Mouse (Mus musculus) MEL (cell line): ENCODE measurements at regions not wholly inside any gene's neighbourhood (a gene's known extent, or its start where the extent isn't known, plus 50 kb on each side); places are given as distances from the start of the nearest gene placed in this dataset.

Source experiments
- DNase-seq: peaks from one replicate; pipeline ENCODE4 v3.0.0; 2011; ENCODE audit warnings: low read depth, low spot score
- H3K27ac ChIP-seq: 2 replicates; pipeline ENCODE4 v1.5.1; 2012; ENCODE audit warnings: low read depth, mild to moderate bottlenecking, control low read depth, low read length, moderate library complexity; ENCODE audit not compliant: control insufficient read depth
- H3K27me3 ChIP-seq, 2 experiments: fragments of 150-350 bp in 1 of 2; sonication (generic) in 1 of 2; 2 replicates each; pipeline ENCODE4 v1.6.1; 2012; ENCODE audit warnings: low read length in 2 of 2, mild to moderate bottlenecking in 2 of 2, improper control_type of control experiment in 1 of 2, moderate library complexity in 1 of 2; ENCODE audit not compliant: insufficient read depth in 2 of 2, control insufficient read depth in 1 of 2
- H3K36me3 ChIP-seq, 2 experiments: 2 replicates each; pipeline ENCODE4 v1.6.1; 2012 to 2014; ENCODE audit warnings: low read length in 2 of 2, improper control_type of control experiment in 1 of 2, inconsistent platforms in 1 of 2, mild to moderate bottlenecking in 1 of 2; ENCODE audit not compliant: insufficient read depth in 2 of 2, control insufficient read depth in 1 of 2
- H3K4me1 ChIP-seq, 2 experiments: fragments of 150-350 bp in 1 of 2; sonication (generic) in 1 of 2; 2 replicates each; pipeline ENCODE4 v1.6.1; 2012; ENCODE audit warnings: low read length in 2 of 2, improper control_type of control experiment in 1 of 2, mild to moderate bottlenecking in 1 of 2; ENCODE audit not compliant: insufficient read depth in 2 of 2, control insufficient read depth in 1 of 2
- H3K4me3 ChIP-seq, 2 experiments: fragments of 150-350 bp in 1 of 2; sonication (generic) in 1 of 2; 2 replicates each; pipeline ENCODE4 v1.5.1; 2012; ENCODE audit warnings: low read depth in 2 of 2, low read length in 2 of 2, mild to moderate bottlenecking in 2 of 2, moderate library complexity in 2 of 2, control low read depth in 1 of 2, improper control_type of control experiment in 1 of 2; ENCODE audit not compliant: control insufficient read depth in 1 of 2, insufficient read depth in 1 of 2
- H3K79me2 ChIP-seq: 2 replicates; pipeline ENCODE4 v1.6.1; 2012; ENCODE audit warnings: mild to moderate bottlenecking, low read length, moderate library complexity; ENCODE audit not compliant: control insufficient read depth, poor library complexity, insufficient read depth
- H3K9ac ChIP-seq: 2 replicates; pipeline ENCODE4 v1.6.1; 2012; ENCODE audit warnings: low read depth, mild to moderate bottlenecking, control low read depth, low read length, moderate library complexity; ENCODE audit not compliant: control insufficient read depth, poor library complexity, severe bottlenecking
- H3K9me3 ChIP-seq: fragments of 150-350 bp; sonication (generic); replicated peaks from 2 replicates; pipeline ENCODE4 v1.6.1; 2012; ENCODE audit warnings: mild to moderate bottlenecking, low read length, improper control_type of control experiment, moderate library complexity; ENCODE audit not compliant: insufficient read depth
- BHLHE40 ChIP-seq: IDR thresholded peaks from 2 replicates; pipeline ENCODE4 v1.6.1; 2012; ENCODE audit warnings: low read depth, mild to moderate bottlenecking, inconsistent platforms, low read length, improper control_type of control experiment, borderline replicate concordance
- CHD1 ChIP-seq: IDR thresholded peaks from 2 replicates; pipeline ENCODE4 v1.6.1; 2012; ENCODE audit warnings: low read depth, mild to moderate bottlenecking, inconsistent platforms, low read length, improper control_type of control experiment
- CTCF ChIP-seq, 3 experiments: IDR thresholded peaks in 2 of 3; conservative IDR thresholded peaks in 1 of 3; 2 replicates each; pipeline ENCODE4 v1.5.1; 2011 to 2012; ENCODE audit warnings: low read length in 3 of 3, low read depth in 2 of 3, mild to moderate bottlenecking in 2 of 3, improper control_type of control experiment in 1 of 3, inconsistent platforms in 1 of 3, mixed read lengths in 1 of 3, moderate library complexity in 1 of 3; ENCODE audit not compliant: control insufficient read depth in 1 of 3, insufficient read depth in 1 of 3, poor library complexity in 1 of 3, severe bottlenecking in 1 of 3
- E2F4 ChIP-seq: IDR thresholded peaks from 2 replicates; pipeline ENCODE4 v1.6.1; 2011; ENCODE audit warnings: low read depth, low read length, improper control_type of control experiment, borderline replicate concordance
- EP300 ChIP-seq, 2 experiments: IDR thresholded peaks; 2 replicates each; pipeline ENCODE4 v1.6.1; 2011; ENCODE audit warnings: improper control_type of control experiment in 2 of 2, low read length in 2 of 2, low read depth in 1 of 2, mild to moderate bottlenecking in 1 of 2
- GABPA ChIP-seq: IDR thresholded peaks from 2 replicates; pipeline ENCODE4 v1.6.1; 2012; ENCODE audit warnings: low read depth, mild to moderate bottlenecking, inconsistent platforms, low read length, improper control_type of control experiment, moderate library complexity
- HCFC1 ChIP-seq: IDR thresholded peaks from 2 replicates; pipeline ENCODE4 v1.6.1; 2012; ENCODE audit warnings: low read depth, mild to moderate bottlenecking, inconsistent platforms, low read length, improper control_type of control experiment, moderate library complexity
- MYC ChIP-seq: IDR thresholded peaks from 2 replicates; pipeline ENCODE4 v1.6.1; 2011; ENCODE audit warnings: low read depth, mild to moderate bottlenecking, low read length, improper control_type of control experiment, moderate library complexity
- NELFE ChIP-seq: IDR thresholded peaks from 2 replicates; pipeline ENCODE4 v1.6.1; 2011; ENCODE audit warnings: low read depth, low read length, improper control_type of control experiment
- NRF1 ChIP-seq: IDR thresholded peaks from 2 replicates; pipeline ENCODE4 v1.6.1; 2014; ENCODE audit warnings: low read depth, mild to moderate bottlenecking, inconsistent platforms, low read length, improper control_type of control experiment, moderate library complexity; ENCODE audit not compliant: poor library complexity, insufficient read depth, severe bottlenecking
- TAL1 ChIP-seq: IDR thresholded peaks from 2 replicates; pipeline ENCODE4 v1.6.1; 2012; ENCODE audit warnings: mild to moderate bottlenecking, inconsistent platforms, low read length, moderate library complexity, mixed read lengths
- TBP ChIP-seq: IDR thresholded peaks from 2 replicates; pipeline ENCODE4 v1.8.0; 2011; ENCODE audit warnings: low read depth, low read length, improper control_type of control experiment
- UBTF ChIP-seq: IDR thresholded peaks from 2 replicates; pipeline ENCODE4 v1.6.1; 2012; ENCODE audit warnings: low read depth, mild to moderate bottlenecking, inconsistent platforms, low read length, improper control_type of control experiment, moderate library complexity, borderline replicate concordance; ENCODE audit not compliant: insufficient read depth
- USF2 ChIP-seq, 2 experiments: IDR thresholded peaks; 2 replicates each; pipeline ENCODE4 v1.6.1; 2011 to 2012; ENCODE audit warnings: improper control_type of control experiment in 2 of 2, low read length in 2 of 2, borderline replicate concordance in 1 of 2, inconsistent platforms in 1 of 2, low read depth in 1 of 2, mild to moderate bottlenecking in 1 of 2; ENCODE audit not compliant: insufficient read depth in 1 of 2
- ZMIZ1 ChIP-seq: IDR thresholded peaks from 2 replicates; pipeline ENCODE4 v1.6.1; 2012; ENCODE audit warnings: low read depth, mild to moderate bottlenecking, inconsistent platforms, low read length, improper control_type of control experiment, moderate library complexity
- ZNF384 ChIP-seq: IDR thresholded peaks from 2 replicates; pipeline ENCODE4 v1.6.1; 2012; ENCODE audit warnings: low read depth, mild to moderate bottlenecking, inconsistent platforms, low read length, improper control_type of control experiment

GRCm38 (mm10) chr9:68591023-68591422 lies 62.6 kb upstream of the Rora start:
- no peak overlapping the region for H3K9ac ChIP-seq
- no peak overlapping the region for H3K27ac ChIP-seq

GRCm38 (mm10) chr9:68592976-68593375 lies 60.6 kb upstream of the Rora start:
- Histone ChIP-seq H3K27me3 (no peaks in the 10 kb centered on the region; a peak in 1 of 4 replicates), H3K79me2 (no peaks in the 10 kb centered on the region), H3K4me3 (no peak overlapping the region), H3K4me1 (no peaks in the 10 kb centered on the region), H3K9ac (no peak overlapping the region), H3K27ac (no peak overlapping the region), H3K36me3 (no peaks in the 10 kb centered on the region), H3K9me3 (no peaks in the 10 kb centered on the region)
- DNase-seq: no peak
- TF ChIP-seq USF2 (IDR thresholded peaks at IDR 0.05; ENCODE audit: borderline replicate concordance in 1 of 2, insufficient read depth in 1 of 2, low read depth in 1 of 2, low read length in 2 of 2): no peak
- no peak for TF ChIP-seq NELFE
- TF ChIP-seq GABPA: no peak
- TF ChIP-seq CHD1: no peak
- no peak for TF ChIP-seq TAL1
- no peak for TF ChIP-seq BHLHE40

More at GRCm38 (mm10) chr9:68591023-68591422, 62.6 kb upstream of the Rora start:
- no peaks in the 10 kb centered on the region for H3K36me3 ChIP-seq
- H3K4me3 ChIP-seq: no peak overlapping the region
- no peaks in the 10 kb centered on the region for H3K9me3 ChIP-seq
- no peak for TF ChIP-seq NRF1
- TF ChIP-seq UBTF: no peak
- no peak for TF ChIP-seq ZMIZ1
- TF ChIP-seq HCFC1: no peak
- TF ChIP-seq ZNF384: no peak
- no peak for TF ChIP-seq MYC
- TF ChIP-seq EP300 (IDR thresholded peaks at IDR 0.05; ENCODE audit: low read depth in 1 of 2, low read length in 2 of 2): no peak
- no peak for TF ChIP-seq BHLHE40
- no peak for TF ChIP-seq E2F4
- DNase-seq: no peak
- H3K79me2 ChIP-seq: no peaks in the 10 kb centered on the region
- no peaks in the 10 kb centered on the region for H3K4me1 ChIP-seq
- no peaks in the 10 kb centered on the region for H3K27me3 ChIP-seq

- H3K9me3 ChIP-seq: no peaks in the 10 kb centered on the region
Observed at GRCm38 (mm10) chr9:68594586-68594985, 59.0 kb upstream of the Rora start.

More at GRCm38 (mm10) chr9:68594586-68594985, 59.0 kb upstream of the Rora start:
- no peaks in the 10 kb centered on the region for H3K36me3 ChIP-seq
- no peak overlapping the region for H3K9ac ChIP-seq
- no peaks in the 10 kb centered on the region for H3K4me1 ChIP-seq
- TF ChIP-seq CTCF (IDR thresholded peaks at IDR 0.05 in 2 of 3, conservative IDR thresholded peaks at IDR 0.05 in 1 of 3; ENCODE audit: control insufficient read depth in 1 of 3, insufficient read depth in 1 of 3, low read depth in 2 of 3, low read length in 3 of 3, poor library complexity in 1 of 3, severe bottlenecking in 1 of 3) (no peak), TBP (no peak)
- no peak overlapping the region for H3K4me3 ChIP-seq
- H3K79me2 ChIP-seq: no peaks in the 10 kb centered on the region
- no peaks in the 10 kb centered on the region; a peak in 1 of 4 replicates for H3K27me3 ChIP-seq
- DNase-seq: no peak
- no peak overlapping the region for H3K27ac ChIP-seq
